Mouse (Mus musculus) CH12.LX (cell line): ENCODE data around the gene Sp140. TPM values are rescaled to one million over a fixed set of nuclear protein-coding genes. Genes with fewer than 3 reads are reported as not detected.

ENCODE experiments used
- DNase-seq: peaks from one replicate; pipeline ENCODE4 v3.0.0-alpha.2; 2013; ENCODE audit errors: extremely low read depth
- H3K27ac ChIP-seq: 2 replicates; pipeline ENCODE4 v1.5.1; 2012; ENCODE audit warnings: low read depth, mild to moderate bottlenecking, control low read depth, moderate library complexity; ENCODE audit not compliant: insufficient read depth
- H3K27me3 ChIP-seq: replicated peaks from 2 replicates; pipeline ENCODE3; 2012; ENCODE audit warnings: inconsistent platforms
- H3K36me3 ChIP-seq, 2 experiments: replicated peaks in 1 of 2; 2 replicates each; pipeline versions ENCODE3 to v1.6.1; 2012; ENCODE audit warnings: inconsistent platforms in 1 of 2, low read length in 1 of 2, mild to moderate bottlenecking in 1 of 2, mixed read lengths in 1 of 2, moderate library complexity in 1 of 2; ENCODE audit not compliant: control insufficient read depth in 1 of 2, insufficient read depth in 1 of 2
- H3K4me1 ChIP-seq, 2 experiments: 2 replicates each; pipeline ENCODE4 v1.6.1; 2012; ENCODE audit warnings: inconsistent platforms in 1 of 2, moderate library complexity in 1 of 2; ENCODE audit not compliant: insufficient read depth in 2 of 2, control insufficient read depth in 1 of 2
- H3K4me2 ChIP-seq: 2 replicates; pipeline ENCODE4 v1.6.1; 2012; ENCODE audit warnings: low read depth, mild to moderate bottlenecking, control low read depth; ENCODE audit not compliant: poor library complexity, insufficient read depth, severe bottlenecking
- H3K4me3 ChIP-seq, 3 experiments: fragments of 150-350 bp in 1 of 3; sonication (generic) in 1 of 3; replicated peaks in 1 of 3; 2 replicates each; pipeline versions ENCODE3 to v1.5.1; 2011 to 2012; ENCODE audit warnings: low read depth in 2 of 3, low read length in 2 of 3, mild to moderate bottlenecking in 2 of 3, moderate library complexity in 2 of 3, control low read depth in 1 of 3, improper control_type of control experiment in 1 of 3, inconsistent platforms in 1 of 3, mixed read lengths in 1 of 3; ENCODE audit not compliant: poor library complexity in 1 of 3
- H3K79me2 ChIP-seq: replicated peaks from 2 replicates; pipeline ENCODE4 v1.6.1; 2012; ENCODE audit warnings: mild to moderate bottlenecking, moderate library complexity; ENCODE audit not compliant: control insufficient read depth, poor library complexity, insufficient read depth, severe bottlenecking; ENCODE audit errors: extremely low read depth
- H3K9ac ChIP-seq: 2 replicates; pipeline ENCODE4 v1.6.1; 2012; ENCODE audit warnings: low read depth, mild to moderate bottlenecking, control low read depth, moderate library complexity; ENCODE audit not compliant: insufficient read depth
- H3K9me3 ChIP-seq: replicated peaks from 2 replicates; pipeline ENCODE3; 2012; ENCODE audit warnings: low read length, inconsistent platforms, mixed read lengths
- BHLHE40 ChIP-seq: IDR thresholded peaks from 2 replicates; pipeline ENCODE4 v1.6.1; 2011; ENCODE audit warnings: mild to moderate bottlenecking, low read depth, low read length, improper control_type of control experiment
- CHD2 ChIP-seq: IDR thresholded peaks from 2 replicates; pipeline ENCODE4 v1.6.1; 2011; ENCODE audit warnings: low read length, improper control_type of control experiment
- IRF4 ChIP-seq: IDR thresholded peaks from 2 replicates; pipeline ENCODE4 v1.6.1; 2014; ENCODE audit warnings: low read depth, mild to moderate bottlenecking, inconsistent platforms, low read length, improper control_type of control experiment
- JUN ChIP-seq: IDR thresholded peaks from 2 replicates; pipeline ENCODE4 v1.6.1; 2011; ENCODE audit warnings: low read depth, mild to moderate bottlenecking, low read length, improper control_type of control experiment, moderate library complexity; ENCODE audit not compliant: insufficient read depth
- KAT2A ChIP-seq: IDR thresholded peaks from 2 replicates; pipeline ENCODE4 v1.6.1; 2012; ENCODE audit warnings: low read length, improper control_type of control experiment, inconsistent platforms; ENCODE audit not compliant: insufficient replicate concordance
- MAFK ChIP-seq: IDR thresholded peaks from 2 replicates; pipeline ENCODE4 v1.6.1; 2011; ENCODE audit warnings: low read length, improper control_type of control experiment; ENCODE audit not compliant: insufficient replicate concordance
- MAX ChIP-seq: IDR thresholded peaks from 2 replicates; pipeline ENCODE4 v1.6.1; 2011; ENCODE audit warnings: low read length, improper control_type of control experiment
- MXI1 ChIP-seq: IDR thresholded peaks from 2 replicates; pipeline ENCODE4 v1.6.1; 2011; ENCODE audit warnings: mild to moderate bottlenecking, low read depth, low read length, improper control_type of control experiment
- NELFE ChIP-seq: IDR thresholded peaks from 2 replicates; pipeline ENCODE4 v1.6.1; 2011; ENCODE audit warnings: low read depth, low read length, improper control_type of control experiment
- NRF1 ChIP-seq: IDR thresholded peaks from 2 replicates; pipeline ENCODE4 v1.6.1; 2014; ENCODE audit warnings: low read depth, mild to moderate bottlenecking, inconsistent platforms, low read length, improper control_type of control experiment, moderate library complexity
- PAX5 ChIP-seq: IDR thresholded peaks from 2 replicates; pipeline ENCODE4 v1.6.1; 2012; ENCODE audit warnings: low read length, inconsistent platforms, mixed read lengths
- RAD21 ChIP-seq: IDR thresholded peaks from 2 replicates; pipeline ENCODE4 v1.6.1; 2011; ENCODE audit warnings: low read depth, mild to moderate bottlenecking, low read length, improper control_type of control experiment, moderate library complexity
- TBP ChIP-seq: conservative IDR thresholded peaks from 2 replicates; pipeline ENCODE4 v1.6.1; 2011; ENCODE audit warnings: low read depth, low read length, improper control_type of control experiment
- TCF12 ChIP-seq: IDR thresholded peaks from 2 replicates; pipeline ENCODE4 v1.6.1; 2014; ENCODE audit warnings: low read depth, mild to moderate bottlenecking, inconsistent platforms, low read length, improper control_type of control experiment
- USF2 ChIP-seq: conservative IDR thresholded peaks from 2 replicates; pipeline ENCODE4 v1.6.1; 2011; ENCODE audit warnings: low read depth, low read length, improper control_type of control experiment
- dilution Hi-C: fragments of 300-500 bp; cut with MboI; formaldehyde crosslinking; loops from 2 replicates; pipeline ENCODE4 v1.14.3; 2020; ENCODE audit warnings: low sequenced_read_pairs; ENCODE audit not compliant: extremely low pct_unique_long_range_greater_than_20kb, extremely low pct_ligation_motif_present
- in situ Hi-C: fragments of 300-500 bp; cut with MboI; formaldehyde crosslinking; loops from 3 replicates; pipeline ENCODE4 v1.14.3; 2019; ENCODE audit warnings: low sequenced_read_pairs, low pct_ligation_motif_present, low pct_unique_long_range_greater_than_20kb, mixed read lengths
- polyA plus RNA-seq: library from polyadenylated mRNA; unstranded; fragments of >175 nt; gene quantifications from 2 replicates; pipeline ENCODE4 v1.2.1, GENCODE M21; 2012; ENCODE audit warnings: low read depth; ENCODE audit not compliant: insufficient read length
- total RNA-seq, 2 experiments: library from RNA; depleted of rRNA; stranded (reverse); fragments of 300-350 nt in 1 of 2; fragments of >200 nt in 1 of 2; gene quantifications; 2 replicates each; pipeline ENCODE4 v1.2.3; 2012 to 2014

The Sp140 gene
- total and polyA plus RNA-seq, 3 experiments = 127 to 241 (median 197) TPM

GRCm38 (mm10) chr1:85680226-85680625, 80.0 kb downstream of the Sp140 start:
- Histone ChIP-seq H3K4me2 (no peak overlapping the region), H3K79me2 (no peaks in the 10 kb centered on the region), H3K27ac (no peak overlapping the region), H3K36me3 (peaks cover 19 to 75% of the 10 kb centered on the region in 2 experiments), H3K9me3 (no peaks in the 10 kb centered on the region), H3K4me1 (no peaks in the 10 kb centered on the region), H3K9ac (no peak overlapping the region), H3K27me3 (no peaks in the 10 kb centered on the region), H3K4me3 (no peak overlapping the region)
- dilution Hi-C loops = no loop called here
- no peak for DNase-seq
- in situ Hi-C loops = no loop called here
- TF ChIP-seq TBP (no peak), CHD2 (no peak), MAFK (no peak), USF2 (no peak), TCF12 (no peak)

- dilution Hi-C loops = no loop called here
- Histone ChIP-seq H3K9me3 (peaks cover 2% of the 10 kb centered on the region), H3K79me2 (no peaks in the 10 kb centered on the region), H3K9ac (no peak overlapping the region), H3K4me3 (no peak overlapping the region), H3K36me3 (peaks cover 4 to 39% of the 10 kb centered on the region in 2 experiments), H3K27me3 (no peaks in the 10 kb centered on the region), H3K4me2 (no peak overlapping the region), H3K27ac (no peak overlapping the region; the same call in 1 of the 2 replicates), H3K4me1 (peaks cover 10 to 21% of the 10 kb centered on the region in 2 experiments)
- TF ChIP-seq PAX5 (no peak), KAT2A (no peak), TBP (no peak), JUN (no peak), NRF1 (no peak), TCF12 (no peak), NELFE (no peak), BHLHE40 (no peak), MXI1 (no peak), IRF4 (no peak), MAX (no peak), RAD21 (no peak)
- in situ Hi-C loops = no loop called here
- no peak for DNase-seq
Measured at GRCm38 (mm10) chr1:85686666-85687065, 86.5 kb downstream of the Sp140 start.
